Mouse (Mus musculus): ENCODE measurements around the gene Col8a2. TPM values are rescaled to one million over a fixed set of nuclear protein-coding genes. Genes with fewer than 3 reads are reported as not detected.

The Col8a2 gene
- polyA plus RNA-seq, 1 experiment from 2014 or later: 1.9 TPM

DNA sequence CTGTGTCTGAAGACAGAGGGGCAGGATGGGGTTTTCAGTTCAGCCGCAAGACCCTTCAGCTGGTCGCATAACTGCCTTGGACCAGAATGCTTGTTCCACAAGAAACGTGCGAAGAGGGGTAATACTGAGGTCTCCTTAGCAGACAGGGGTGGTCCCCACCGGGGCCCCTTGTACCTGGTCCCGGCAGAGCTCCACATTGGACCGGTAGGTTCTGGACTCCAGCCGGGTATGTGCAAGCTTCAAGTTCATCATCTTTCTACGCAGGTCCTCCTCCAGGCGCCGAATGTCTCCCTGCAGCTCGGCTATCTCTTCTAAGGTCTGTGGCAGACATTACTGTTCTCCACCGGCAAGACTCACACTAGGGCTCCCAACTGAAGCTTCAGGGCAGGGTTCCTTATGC, 36.1 kb downstream of the Col8a2 start:
- no peak for DNase-seq (ENCODE audit: low spot score)
- H3K9ac ChIP-seq (ENCODE audit: low read depth, low read length): no peak overlapping the region

GRCm38 (mm10) chr4:126324861-126325260, 38.3 kb downstream of the Col8a2 start:
- H3K4me2 ChIP-seq: no peak overlapping the region
- H3K4me1 ChIP-seq (replicated peaks; ENCODE audit: control insufficient read depth, insufficient read depth, low read length): peaks cover 10% of the 10 kb centered on the region
- peaks cover 19% of the 10 kb centered on the region for H3K27me3 ChIP-seq (replicated peaks; ENCODE audit: control insufficient read depth, insufficient read depth, low read length)
- ATAC-seq (replicated peaks; ENCODE audit: low FRiP score) (no peak), DNase-seq (ENCODE audit: low spot score) (no peak)
- no peak overlapping the region for H3K27ac ChIP-seq (ENCODE audit: low read depth, low read length)
- no peaks in the 10 kb centered on the region for H3K36me3 ChIP-seq (ENCODE audit: control insufficient read depth, insufficient read depth, low read length)
- 45% methylated on average over 13 of the region's 13 CpGs for WGBS
- no peak overlapping the region for H3K4me3 ChIP-seq (ENCODE audit: low read depth, low read length)
- H3K9ac ChIP-seq (ENCODE audit: low read depth, low read length): no peak overlapping the region
- no peaks in the 10 kb centered on the region for H3K9me3 ChIP-seq (ENCODE audit: control insufficient read depth, low read length)

More for the DNA sequence above, 36.1 kb downstream of the Col8a2 start:
- WGBS: 89% methylated on average over 13 of the region's 13 CpGs
- Histone ChIP-seq H3K27me3 (replicated peaks; ENCODE audit: control insufficient read depth, insufficient read depth, low read length) (peaks cover 19% of the 10 kb centered on the region), H3K4me3 (ENCODE audit: low read depth, low read length) (no peak overlapping the region), H3K27ac (ENCODE audit: low read depth, low read length) (no peak overlapping the region), H3K36me3 (ENCODE audit: control insufficient read depth, insufficient read depth, low read length) (peaks cover 8% of the 10 kb centered on the region), H3K4me2 (no peak overlapping the region), H3K4me1 (replicated peaks; ENCODE audit: control insufficient read depth, insufficient read depth, low read length) (peaks cover 10% of the 10 kb centered on the region), H3K9me3 (ENCODE audit: control insufficient read depth, low read length) (no peaks in the 10 kb centered on the region)
- no peak for ATAC-seq (replicated peaks; ENCODE audit: low FRiP score)

DNA sequence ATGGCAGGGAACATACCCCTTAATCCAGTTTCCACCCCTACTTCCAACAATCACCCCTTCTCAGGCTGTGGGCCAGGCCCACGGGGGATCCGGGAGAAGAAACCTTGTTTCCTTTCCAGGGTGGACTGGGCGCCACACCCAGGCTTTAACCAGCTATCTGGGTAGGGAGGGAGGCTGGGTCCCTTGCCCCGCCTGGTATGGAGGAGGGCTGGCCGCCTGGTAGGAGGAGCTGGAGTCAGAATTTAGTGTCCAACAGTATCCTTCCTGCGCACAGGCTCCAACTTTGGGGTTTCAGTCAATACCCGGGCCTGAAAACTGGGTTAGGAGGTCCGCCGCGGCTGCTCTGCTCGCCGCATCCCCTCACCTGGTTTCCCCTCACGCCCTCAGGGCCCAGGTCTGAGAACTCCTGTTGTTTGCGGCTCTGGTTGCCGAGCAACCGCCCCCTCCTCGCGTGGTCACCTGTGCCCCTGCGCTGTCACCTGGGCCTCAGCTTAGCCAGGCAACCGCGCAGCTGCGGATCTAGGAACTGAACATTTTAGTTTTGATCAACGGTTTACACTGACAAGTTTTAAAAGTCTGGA, 38.8 kb downstream of the Col8a2 start, which contains the start of gene Tekt2:
Gene Tekt2 (minus strand): TSS at position 408 of the 581 bp plus-strand sequence.
- Histone ChIP-seq H3K4me1 (replicated peaks; ENCODE audit: control insufficient read depth, insufficient read depth, low read length) (peaks cover 7% of the 10 kb centered on the region), H3K4me2 (peak within 1 kb of the TSS; percentile 39; the same call in 1 of the 2 replicates), H3K27ac (ENCODE audit: low read depth, low read length) (no peak within 1 kb of the TSS), H3K9ac (ENCODE audit: low read depth, low read length) (no peak within 1 kb of the TSS), H3K36me3 (ENCODE audit: control insufficient read depth, insufficient read depth, low read length) (no peaks in the 10 kb centered on the region), H3K27me3 (replicated peaks; ENCODE audit: control insufficient read depth, insufficient read depth, low read length) (peaks cover 19% of the 10 kb centered on the region), H3K9me3 (ENCODE audit: control insufficient read depth, low read length) (no peaks in the 10 kb centered on the region), H3K4me3 (ENCODE audit: low read depth, low read length) (no peak within 1 kb of the TSS)
- ATAC-seq (replicated peaks; ENCODE audit: low FRiP score) (no peak), DNase-seq (ENCODE audit: low spot score) (no peak)
- WGBS: 15% methylated on average over 23 of the region's 23 CpGs

GRCm38 (mm10) chr4:126326036-126326435, 39.4 kb downstream of the Col8a2 start:
- Histone ChIP-seq H3K27ac (ENCODE audit: low read depth, low read length) (no peak overlapping the region), H3K4me2 (no peak overlapping the region), H3K4me3 (ENCODE audit: low read depth, low read length) (no peak overlapping the region), H3K36me3 (ENCODE audit: control insufficient read depth, insufficient read depth, low read length) (no peaks in the 10 kb centered on the region), H3K4me1 (replicated peaks; ENCODE audit: control insufficient read depth, insufficient read depth, low read length) (peaks cover 5% of the 10 kb centered on the region), H3K9ac (ENCODE audit: low read depth, low read length) (no peak overlapping the region), H3K9me3 (ENCODE audit: control insufficient read depth, low read length) (no peaks in the 10 kb centered on the region), H3K27me3 (replicated peaks; ENCODE audit: control insufficient read depth, insufficient read depth, low read length) (peaks cover 19% of the 10 kb centered on the region)
- ATAC-seq (replicated peaks; ENCODE audit: low FRiP score) (no peak), DNase-seq (ENCODE audit: low spot score) (no peak)
- 30% methylated on average over 6 of the region's 6 CpGs for WGBS

- Histone ChIP-seq H3K9ac (ENCODE audit: low read depth, low read length) (no peak overlapping the region), H3K27me3 (replicated peaks; ENCODE audit: control insufficient read depth, insufficient read depth, low read length) (peaks cover 4% of the 10 kb centered on the region), H3K4me1 (replicated peaks; ENCODE audit: control insufficient read depth, insufficient read depth, low read length) (peaks cover 3% of the 10 kb centered on the region), H3K27ac (ENCODE audit: low read depth, low read length) (no peak overlapping the region), H3K9me3 (ENCODE audit: control insufficient read depth, low read length) (no peaks in the 10 kb centered on the region), H3K4me3 (ENCODE audit: low read depth, low read length) (no peak overlapping the region), H3K36me3 (ENCODE audit: control insufficient read depth, insufficient read depth, low read length) (no peaks in the 10 kb centered on the region), H3K4me2 (no peak overlapping the region)
- WGBS: 88% methylated on average over 4 of the region's 4 CpGs
- ATAC-seq (replicated peaks; ENCODE audit: low FRiP score) (no peak), DNase-seq (ENCODE audit: low spot score) (no peak)
Measured at GRCm38 (mm10) chr4:126330295-126330694, 43.7 kb downstream of the Col8a2 start.

- H3K36me3 ChIP-seq (ENCODE audit: control insufficient read depth, insufficient read depth, low read length): no peaks in the 10 kb centered on the region
- H3K9ac ChIP-seq (ENCODE audit: low read depth, low read length): no peak overlapping the region
- no peaks in the 10 kb centered on the region for H3K9me3 ChIP-seq (ENCODE audit: control insufficient read depth, low read length)
- 75% methylated on average over 1 of the region's 1 CpGs for WGBS
- H3K4me2 ChIP-seq: no peak overlapping the region
- no peaks in the 10 kb centered on the region for H3K4me1 ChIP-seq (replicated peaks; ENCODE audit: control insufficient read depth, insufficient read depth, low read length)
- DNase-seq (ENCODE audit: low spot score) (no peak), ATAC-seq (replicated peaks; ENCODE audit: low FRiP score) (no peak)
- H3K27ac ChIP-seq (ENCODE audit: low read depth, low read length): no peak overlapping the region
- no peaks in the 10 kb centered on the region for H3K27me3 ChIP-seq (replicated peaks; ENCODE audit: control insufficient read depth, insufficient read depth, low read length)
- no peak overlapping the region for H3K4me3 ChIP-seq (ENCODE audit: low read depth, low read length)
Measured at GRCm38 (mm10) chr4:126331751-126332150, 45.2 kb downstream of the Col8a2 start.

GRCm38 (mm10) chr4:126332358-126332757, 45.8 kb downstream of the Col8a2 start:
- no peaks in the 10 kb centered on the region for H3K9me3 ChIP-seq (ENCODE audit: control insufficient read depth, low read length)
- WGBS: 41% methylated on average over 3 of the region's 3 CpGs
- DNase-seq (ENCODE audit: low spot score): no peak

GRCm38 (mm10) chr4:126339461-126339860, 52.9 kb downstream of the Col8a2 start:
- Histone ChIP-seq H3K27me3 (replicated peaks; ENCODE audit: control insufficient read depth, insufficient read depth, low read length) (no peaks in the 10 kb centered on the region), H3K4me3 (ENCODE audit: low read depth, low read length) (no peak overlapping the region), H3K9ac (ENCODE audit: low read depth, low read length) (no peak overlapping the region), H3K4me1 (replicated peaks; ENCODE audit: control insufficient read depth, insufficient read depth, low read length) (no peaks in the 10 kb centered on the region), H3K9me3 (ENCODE audit: control insufficient read depth, low read length) (no peaks in the 10 kb centered on the region), H3K27ac (ENCODE audit: low read depth, low read length) (no peak overlapping the region), H3K4me2 (no peak overlapping the region), H3K36me3 (ENCODE audit: control insufficient read depth, insufficient read depth, low read length) (no peaks in the 10 kb centered on the region)
- 50% methylated on average over 4 of the region's 4 CpGs for WGBS
- ATAC-seq (replicated peaks; ENCODE audit: low FRiP score): no peak
- DNase-seq (ENCODE audit: low spot score): no peak

More at GRCm38 (mm10) chr4:126332358-126332757, 45.8 kb downstream of the Col8a2 start:
- no peak overlapping the region for H3K27ac ChIP-seq (ENCODE audit: low read depth, low read length)
- H3K27me3 ChIP-seq (replicated peaks; ENCODE audit: control insufficient read depth, insufficient read depth, low read length): no peaks in the 10 kb centered on the region
- H3K4me1 ChIP-seq (replicated peaks; ENCODE audit: control insufficient read depth, insufficient read depth, low read length): no peaks in the 10 kb centered on the region
- no peak for ATAC-seq (replicated peaks; ENCODE audit: low FRiP score)
- no peak overlapping the region for H3K9ac ChIP-seq (ENCODE audit: low read depth, low read length)
- H3K4me3 ChIP-seq (ENCODE audit: low read depth, low read length): no peak overlapping the region
- H3K4me2 ChIP-seq: no peak overlapping the region
- H3K36me3 ChIP-seq (ENCODE audit: control insufficient read depth, insufficient read depth, low read length): no peaks in the 10 kb centered on the region

GRCm38 (mm10) chr4:126343451-126343850, 56.9 kb downstream of the Col8a2 start:
- DNase-seq (ENCODE audit: low spot score) (no peak), ATAC-seq (replicated peaks; ENCODE audit: low FRiP score) (no peak)
- no peak overlapping the region for H3K4me3 ChIP-seq (ENCODE audit: low read depth, low read length)
- H3K27ac ChIP-seq (ENCODE audit: low read depth, low read length): no peak overlapping the region
- H3K36me3 ChIP-seq (ENCODE audit: control insufficient read depth, insufficient read depth, low read length): peaks cover 8% of the 10 kb centered on the region; the same call in 1 of the 2 replicates
- H3K4me2 ChIP-seq: no peak overlapping the region
- H3K27me3 ChIP-seq (replicated peaks; ENCODE audit: control insufficient read depth, insufficient read depth, low read length): no peaks in the 10 kb centered on the region
- 72% methylated on average over 4 of the region's 4 CpGs for WGBS
- no peaks in the 10 kb centered on the region for H3K4me1 ChIP-seq (replicated peaks; ENCODE audit: control insufficient read depth, insufficient read depth, low read length)
- no peak overlapping the region for H3K9ac ChIP-seq (ENCODE audit: low read depth, low read length)
- no peaks in the 10 kb centered on the region for H3K9me3 ChIP-seq (ENCODE audit: control insufficient read depth, low read length)
